Mouse (Mus musculus): ENCODE data around the gene Fam189b. TPM values are rescaled to one million over a fixed set of nuclear protein-coding genes. Genes with fewer than 3 reads are reported as not detected.

Fam189b gene
- polyA plus RNA-seq, 1 experiment from 2014 or later, result 12.7 TPM

DNA sequence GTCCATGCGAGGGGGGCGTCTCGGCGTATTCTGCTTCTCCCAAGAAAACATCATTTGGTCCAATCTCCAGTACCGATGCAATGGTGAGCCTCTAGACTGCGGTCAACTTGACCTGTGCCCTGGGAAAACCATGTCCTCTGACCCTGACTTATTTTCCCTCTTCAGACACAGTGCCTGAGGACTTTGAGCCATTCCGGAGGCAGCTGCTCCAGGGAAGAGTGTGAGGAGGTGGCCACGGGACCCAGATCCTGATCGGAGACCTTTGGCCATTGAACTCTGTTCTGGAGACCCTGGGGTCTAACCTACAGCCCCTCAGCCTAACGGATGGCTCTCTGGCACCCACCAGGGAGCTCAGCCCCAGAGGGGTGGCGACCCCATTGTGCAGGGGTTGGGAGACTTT, 43.4 kb downstream of the Fam189b start:
- no peak overlapping the region; the same call in 1 of the 2 replicates for H3K9ac ChIP-seq (ENCODE audit: low read depth, low read length)

GRCm38 (mm10) chr3:89226900-89227299, 44.0 kb downstream of the Fam189b start, which contains the start of gene Mtx1:
Mtx1 (minus strand) TSS chr3:89227088.
- Histone ChIP-seq H3K27ac (ENCODE audit: low read depth, low read length) (no peak within 1 kb of the TSS), H3K4me1 (replicated peaks; ENCODE audit: control insufficient read depth, insufficient read depth, low read length) (peaks cover 27% of the 10 kb centered on the region), H3K27me3 (replicated peaks; ENCODE audit: control insufficient read depth, insufficient read depth, low read length) (peaks cover 44% of the 10 kb centered on the region), H3K4me3 (ENCODE audit: low read depth, low read length) (peak within 1 kb of the TSS; percentile 45), H3K4me2 (peak within 1 kb of the TSS; percentile 69), H3K9me3 (ENCODE audit: control insufficient read depth, low read length) (no peaks in the 10 kb centered on the region), H3K9ac (ENCODE audit: low read depth, low read length) (peak within 1 kb of the TSS; percentile 9; the same call in 1 of the 2 replicates), H3K36me3 (ENCODE audit: control insufficient read depth, insufficient read depth, low read length) (no peaks in the 10 kb centered on the region)
- ATAC-seq (replicated peaks; ENCODE audit: low FRiP score), result no peak
- WGBS, result 10% methylated on average over 21 of the region's 21 CpGs
- DNase-seq (ENCODE audit: low spot score), result no peak

More for the DNA sequence above, 43.4 kb downstream of the Fam189b start:
- Histone ChIP-seq H3K9me3 (ENCODE audit: control insufficient read depth, low read length) (no peaks in the 10 kb centered on the region), H3K4me1 (replicated peaks; ENCODE audit: control insufficient read depth, insufficient read depth, low read length) (peaks cover 27% of the 10 kb centered on the region), H3K27me3 (replicated peaks; ENCODE audit: control insufficient read depth, insufficient read depth, low read length) (peaks cover 38% of the 10 kb centered on the region), H3K4me2 (peak overlapping the region; percentile 69; the same call in 1 of the 2 replicates), H3K36me3 (ENCODE audit: control insufficient read depth, insufficient read depth, low read length) (no peaks in the 10 kb centered on the region), H3K27ac (ENCODE audit: low read depth, low read length) (no peak overlapping the region), H3K4me3 (ENCODE audit: low read depth, low read length) (no peak overlapping the region)
- no peak for ATAC-seq (replicated peaks; ENCODE audit: low FRiP score)
- DNase-seq (ENCODE audit: low spot score), result no peak
- 35% methylated on average over 11 of the region's 11 CpGs for WGBS

DNA sequence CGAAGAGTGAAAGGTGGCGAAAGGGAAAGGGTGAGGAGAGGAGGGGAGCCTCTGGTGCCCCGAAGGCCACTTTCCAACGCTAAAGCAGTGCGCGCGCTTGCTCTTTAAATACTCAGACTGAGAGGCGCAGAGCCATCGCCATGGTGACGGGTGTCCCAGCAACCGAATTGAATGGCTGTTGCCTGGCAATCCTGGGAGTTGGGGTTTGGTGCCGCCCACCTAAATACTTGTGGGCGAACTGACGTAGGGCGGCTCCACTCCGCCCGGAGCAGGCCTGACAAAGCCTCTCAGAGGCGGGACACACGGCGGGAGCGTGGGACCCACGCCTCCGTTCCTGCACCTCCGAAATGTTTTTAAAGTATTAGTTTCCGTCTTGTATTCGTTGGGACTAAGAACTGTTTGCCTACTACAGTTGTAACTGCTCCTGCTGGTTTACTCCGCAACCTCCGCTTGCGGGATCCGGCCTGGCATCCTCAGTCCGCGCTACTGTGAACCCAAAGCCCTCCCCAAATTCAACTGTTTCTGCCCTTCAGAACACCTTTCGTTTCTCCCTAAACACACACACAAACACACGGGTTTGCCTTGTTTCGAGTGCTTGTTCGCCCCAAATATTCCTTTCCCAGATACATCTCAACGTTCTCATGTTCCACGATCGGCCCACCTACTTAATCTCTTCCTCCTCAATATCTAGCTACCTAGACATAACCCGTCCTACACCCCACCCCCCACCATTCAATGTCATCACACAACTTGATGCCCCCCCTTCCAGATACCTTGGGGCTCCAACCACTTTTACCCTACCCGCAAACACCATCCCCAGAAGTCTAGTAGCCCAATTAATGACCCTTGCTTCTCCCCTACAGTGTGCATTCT, 44.6 kb downstream of the Fam189b start:
- Histone ChIP-seq H3K4me1 (replicated peaks; ENCODE audit: control insufficient read depth, insufficient read depth, low read length) (peaks cover 27% of the 10 kb centered on the region), H3K4me2 (peak overlapping the region; percentile 69), H3K27ac (ENCODE audit: low read depth, low read length) (no peak overlapping the region), H3K9me3 (ENCODE audit: control insufficient read depth, low read length) (no peaks in the 10 kb centered on the region), H3K36me3 (ENCODE audit: control insufficient read depth, insufficient read depth, low read length) (no peaks in the 10 kb centered on the region), H3K27me3 (replicated peaks; ENCODE audit: control insufficient read depth, insufficient read depth, low read length) (peaks cover 44% of the 10 kb centered on the region), H3K4me3 (ENCODE audit: low read depth, low read length) (peak overlapping the region; percentile 45), H3K9ac (ENCODE audit: low read depth, low read length) (0 out of 2 replicates have a peak overlapping the region, but pooled peaks have one; percentile 9)
- peak; percentile 53 for ATAC-seq (replicated peaks; ENCODE audit: low FRiP score)
- 4% methylated on average over 41 of the region's 41 CpGs for WGBS
- DNase-seq (ENCODE audit: low spot score), result peak; percentile 79

DNA sequence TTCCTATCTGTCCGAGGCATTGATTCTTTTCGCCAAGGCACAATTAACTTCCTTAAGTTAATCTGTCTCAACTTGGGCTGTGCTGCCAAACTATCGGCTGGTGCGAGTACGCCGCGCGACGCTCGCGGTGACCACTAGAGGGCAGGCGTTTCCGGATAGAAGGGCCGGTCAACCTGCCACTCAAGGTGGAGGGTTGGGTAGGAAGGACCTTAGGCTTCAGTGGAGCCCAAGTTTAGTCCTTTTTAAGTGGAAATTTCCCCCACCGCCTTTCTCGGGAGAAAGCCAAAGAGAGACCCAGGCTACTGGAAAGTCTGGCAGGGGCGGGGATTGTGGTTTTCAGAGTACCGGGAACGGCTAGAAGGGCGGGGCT, 45.2 kb downstream of the Fam189b start:
- peaks cover 27% of the 10 kb centered on the region for H3K4me1 ChIP-seq (replicated peaks; ENCODE audit: control insufficient read depth, insufficient read depth, low read length)
- 0 out of 2 replicates have a peak overlapping the region, but pooled peaks have one; percentile 8 for H3K9ac ChIP-seq (ENCODE audit: low read depth, low read length)
- H3K27me3 ChIP-seq (replicated peaks; ENCODE audit: control insufficient read depth, insufficient read depth, low read length), result peaks cover 44% of the 10 kb centered on the region
- DNase-seq (ENCODE audit: low spot score) (peak; percentile 83), ATAC-seq (replicated peaks; ENCODE audit: low FRiP score) (peak; percentile 59)
- no peaks in the 10 kb centered on the region for H3K9me3 ChIP-seq (ENCODE audit: control insufficient read depth, low read length)
- peak overlapping the region; percentile 45 for H3K4me3 ChIP-seq (ENCODE audit: low read depth, low read length)
- peak overlapping the region; percentile 69 for H3K4me2 ChIP-seq
- H3K27ac ChIP-seq (ENCODE audit: low read depth, low read length), result no peak overlapping the region
- under 1% methylated on average over 20 of the region's 20 CpGs for WGBS
- H3K36me3 ChIP-seq (ENCODE audit: control insufficient read depth, insufficient read depth, low read length), result no peaks in the 10 kb centered on the region

GRCm38 (mm10) chr3:89228836-89229235, 45.9 kb downstream of the Fam189b start, which contains the start of gene Muc1:
Muc1 (plus strand) TSS chr3:89229057.
- Histone ChIP-seq H3K9me3 (ENCODE audit: control insufficient read depth, low read length) (no peaks in the 10 kb centered on the region), H3K4me3 (ENCODE audit: low read depth, low read length) (peak within 1 kb of the TSS; percentile 45), H3K4me1 (replicated peaks; ENCODE audit: control insufficient read depth, insufficient read depth, low read length) (peaks cover 27% of the 10 kb centered on the region), H3K9ac (ENCODE audit: low read depth, low read length) (0 out of 2 replicates have a peak within 1 kb of the TSS, but pooled peaks have one; percentile 8), H3K36me3 (ENCODE audit: control insufficient read depth, insufficient read depth, low read length) (no peaks in the 10 kb centered on the region), H3K27ac (ENCODE audit: low read depth, low read length) (no peak within 1 kb of the TSS), H3K27me3 (replicated peaks; ENCODE audit: control insufficient read depth, insufficient read depth, low read length) (peaks cover 44% of the 10 kb centered on the region), H3K4me2 (peak within 1 kb of the TSS; percentile 69)
- 31% methylated on average over 10 of the region's 10 CpGs for WGBS
- DNase-seq (ENCODE audit: low spot score) (no peak), ATAC-seq (replicated peaks; ENCODE audit: low FRiP score) (no peak)

DNA sequence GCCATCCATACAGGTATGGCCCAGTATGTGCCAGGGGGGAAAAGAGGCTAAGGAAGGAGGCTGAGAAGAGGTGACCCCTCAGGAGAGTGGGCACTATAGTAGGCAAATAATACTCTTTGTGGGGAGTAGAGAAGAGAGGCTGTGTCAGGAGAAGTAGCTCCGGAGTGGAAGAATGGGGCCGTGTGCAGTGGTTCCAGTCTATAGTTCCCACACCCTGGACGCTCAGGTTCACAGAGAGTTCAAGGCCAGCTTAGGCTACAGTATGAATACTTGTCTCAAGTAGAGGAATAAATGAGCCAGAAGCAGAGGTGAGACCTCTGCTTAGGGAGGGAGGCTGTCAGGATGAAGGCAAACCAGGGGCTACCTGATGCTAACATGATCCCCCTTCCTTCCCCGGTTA, 46.3 kb downstream of the Fam189b start:
- Histone ChIP-seq H3K27me3 (replicated peaks; ENCODE audit: control insufficient read depth, insufficient read depth, low read length) (peaks cover 44% of the 10 kb centered on the region), H3K9me3 (ENCODE audit: control insufficient read depth, low read length) (no peaks in the 10 kb centered on the region), H3K9ac (ENCODE audit: low read depth, low read length) (no peak overlapping the region), H3K4me3 (ENCODE audit: low read depth, low read length) (no peak overlapping the region), H3K27ac (ENCODE audit: low read depth, low read length) (no peak overlapping the region), H3K36me3 (ENCODE audit: control insufficient read depth, insufficient read depth, low read length) (no peaks in the 10 kb centered on the region), H3K4me2 (peak overlapping the region; percentile 69; the same call in 1 of the 2 replicates), H3K4me1 (replicated peaks; ENCODE audit: control insufficient read depth, insufficient read depth, low read length) (peaks cover 27% of the 10 kb centered on the region)
- ATAC-seq (replicated peaks; ENCODE audit: low FRiP score) (no peak), DNase-seq (ENCODE audit: low spot score) (no peak)
- whole genome bisulfite sequencing, result 59% methylated on average over 4 of the region's 4 CpGs

- Histone ChIP-seq H3K36me3 (ENCODE audit: control insufficient read depth, insufficient read depth, low read length) (no peaks in the 10 kb centered on the region), H3K4me1 (replicated peaks; ENCODE audit: control insufficient read depth, insufficient read depth, low read length) (peaks cover 27% of the 10 kb centered on the region), H3K9me3 (ENCODE audit: control insufficient read depth, low read length) (no peaks in the 10 kb centered on the region), H3K27me3 (replicated peaks; ENCODE audit: control insufficient read depth, insufficient read depth, low read length) (peaks cover 36% of the 10 kb centered on the region), H3K4me2 (no peak overlapping the region), H3K9ac (ENCODE audit: low read depth, low read length) (no peak overlapping the region), H3K4me3 (ENCODE audit: low read depth, low read length) (no peak overlapping the region), H3K27ac (ENCODE audit: low read depth, low read length) (no peak overlapping the region)
- 61% methylated on average over 2 of the region's 2 CpGs for WGBS
- no peak for ATAC-seq (replicated peaks; ENCODE audit: low FRiP score)
- DNase-seq (ENCODE audit: low spot score), result no peak
These were observed 47.6 kb downstream of the Fam189b start for GRCm38 (mm10) chr3:89230561-89230960.

DNA sequence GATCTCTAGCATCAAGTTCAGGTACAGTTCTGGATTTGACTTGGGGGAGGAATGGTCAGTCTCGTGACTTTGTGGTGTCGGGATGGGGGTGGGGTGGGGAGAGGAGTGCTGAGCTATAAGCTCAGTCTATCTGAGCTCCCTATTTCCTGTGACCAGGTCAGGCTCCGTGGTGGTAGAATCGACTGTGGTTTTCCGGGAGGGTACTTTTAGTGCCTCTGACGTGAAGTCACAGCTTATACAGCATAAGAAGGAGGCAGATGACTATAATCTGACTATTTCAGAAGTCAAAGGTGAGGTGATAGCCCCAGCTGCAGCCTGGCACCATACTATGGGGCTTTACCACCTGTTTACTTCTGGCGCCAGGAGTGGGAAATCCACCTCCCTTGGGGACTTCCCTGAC, 48.4 kb downstream of the Fam189b start:
- Histone ChIP-seq H3K4me2 (no peak overlapping the region), H3K27ac (ENCODE audit: low read depth, low read length) (no peak overlapping the region), H3K27me3 (replicated peaks; ENCODE audit: control insufficient read depth, insufficient read depth, low read length) (peaks cover 32% of the 10 kb centered on the region), H3K36me3 (ENCODE audit: control insufficient read depth, insufficient read depth, low read length) (no peaks in the 10 kb centered on the region), H3K4me3 (ENCODE audit: low read depth, low read length) (no peak overlapping the region), H3K9me3 (ENCODE audit: control insufficient read depth, low read length) (no peaks in the 10 kb centered on the region), H3K4me1 (replicated peaks; ENCODE audit: control insufficient read depth, insufficient read depth, low read length) (peaks cover 21% of the 10 kb centered on the region), H3K9ac (ENCODE audit: low read depth, low read length) (no peak overlapping the region)
- DNase-seq (ENCODE audit: low spot score) (no peak), ATAC-seq (replicated peaks; ENCODE audit: low FRiP score) (no peak)
- 31% methylated on average over 7 of the region's 7 CpGs for WGBS

All from liver, embryonic 11.5 days (tissue).